Mouse (Mus musculus) thymus, postnatal 10 days (tissue): Measurements from ENCODE around the gene Ell.
A peak's percentile ranks its signal among the peaks of the same experiment; 100 is the strongest.
"Not testable (repeated sequence)": the region's sequence is repeated elsewhere in the genome, so short reads cannot be mapped to it uniquely, and the experiment has no call there.

Experiments used
- DNase-seq, 2 experiments: peaks; one replicate each; pipeline ENCODE4 v3.0.0; 2021; ENCODE audit warnings: low spot score in 2 of 2

Ell gene

GRCm38 (mm10) chr8:70563763-70564387, 24.6 kb downstream of the Ell start:
- DNase-seq: no peak

GRCm38 (mm10) chr8:70564696-70565235, 25.5 kb downstream of the Ell start:
- no peak for DNase-seq

- peak in 1 of 2 experiments; percentile 25 for DNase-seq
Observed at GRCm38 (mm10) chr8:70565561-70565960, 26.3 kb downstream of the Ell start.

GRCm38 (mm10) chr8:70570360-70570759, 31.1 kb downstream of the Ell start:
- no peak for DNase-seq

GRCm38 (mm10) chr8:70570990-70571389, 31.7 kb downstream of the Ell start:
- DNase-seq: no peak

- DNase-seq: no peak
Observed at GRCm38 (mm10) chr8:70574302-70574701, 35.0 kb downstream of the Ell start.

GRCm38 (mm10) chr8:70574915-70575314, 35.7 kb downstream of the Ell start:
- DNase-seq: no peak

GRCm38 (mm10) chr8:70577207-70577606, 38.0 kb downstream of the Ell start:
- no peak for DNase-seq

GRCm38 (mm10) chr8:70583476-70584387, 44.5 kb downstream of the Ell start:
- DNase-seq: no peak

- no peak for DNase-seq
Observed at GRCm38 (mm10) chr8:70584606-70585257, 45.5 kb downstream of the Ell start.

GRCm38 (mm10) chr8:70585258-70585652, 46.0 kb downstream of the Ell start:
- peak in 1 of 2 experiments; percentile 49 for DNase-seq

GRCm38 (mm10) chr8:70587955-70588354, 48.7 kb downstream of the Ell start:
- DNase-seq: not testable (repeated sequence)

- no peak for DNase-seq
Observed at GRCm38 (mm10) chr8:70591569-70591968, 52.3 kb downstream of the Ell start.

- no peak for DNase-seq
Observed at GRCm38 (mm10) chr8:70593173-70593572, 53.9 kb downstream of the Ell start.

GRCm38 (mm10) chr8:70593961-70594609, 54.8 kb downstream of the Ell start, which contains the start of gene Isyna1:
Gene Isyna1 (plus strand): TSS chr8:70594373.
- peak; percentile 82 to 87 for DNase-seq

- DNase-seq: peak in 1 of 2 experiments; percentile 30
Observed at GRCm38 (mm10) chr8:70594621-70595564, 55.6 kb downstream of the Ell start.

- no peak for DNase-seq
Observed at GRCm38 (mm10) chr8:70595811-70596210, 56.6 kb downstream of the Ell start.

- no peak for DNase-seq
Observed at GRCm38 (mm10) chr8:70596216-70596615, 57.0 kb downstream of the Ell start.

- peak in 1 of 2 experiments; percentile 56 for DNase-seq
Observed at GRCm38 (mm10) chr8:70596775-70597416, 57.6 kb downstream of the Ell start.
